Mouse (Mus musculus): ENCODE data around the gene Lrrc8c. TPM values are rescaled to one million over a fixed set of nuclear protein-coding genes. Genes with fewer than 3 reads are reported as not detected.

The Lrrc8c gene
- total RNA-seq (2014; fragmentation: Nextera tagmentation) (64.7 and 81.9 TPM in 2 replicates), total RNA-seq (2017) (15.3 and 22.5 TPM in 2 replicates)

DNA sequence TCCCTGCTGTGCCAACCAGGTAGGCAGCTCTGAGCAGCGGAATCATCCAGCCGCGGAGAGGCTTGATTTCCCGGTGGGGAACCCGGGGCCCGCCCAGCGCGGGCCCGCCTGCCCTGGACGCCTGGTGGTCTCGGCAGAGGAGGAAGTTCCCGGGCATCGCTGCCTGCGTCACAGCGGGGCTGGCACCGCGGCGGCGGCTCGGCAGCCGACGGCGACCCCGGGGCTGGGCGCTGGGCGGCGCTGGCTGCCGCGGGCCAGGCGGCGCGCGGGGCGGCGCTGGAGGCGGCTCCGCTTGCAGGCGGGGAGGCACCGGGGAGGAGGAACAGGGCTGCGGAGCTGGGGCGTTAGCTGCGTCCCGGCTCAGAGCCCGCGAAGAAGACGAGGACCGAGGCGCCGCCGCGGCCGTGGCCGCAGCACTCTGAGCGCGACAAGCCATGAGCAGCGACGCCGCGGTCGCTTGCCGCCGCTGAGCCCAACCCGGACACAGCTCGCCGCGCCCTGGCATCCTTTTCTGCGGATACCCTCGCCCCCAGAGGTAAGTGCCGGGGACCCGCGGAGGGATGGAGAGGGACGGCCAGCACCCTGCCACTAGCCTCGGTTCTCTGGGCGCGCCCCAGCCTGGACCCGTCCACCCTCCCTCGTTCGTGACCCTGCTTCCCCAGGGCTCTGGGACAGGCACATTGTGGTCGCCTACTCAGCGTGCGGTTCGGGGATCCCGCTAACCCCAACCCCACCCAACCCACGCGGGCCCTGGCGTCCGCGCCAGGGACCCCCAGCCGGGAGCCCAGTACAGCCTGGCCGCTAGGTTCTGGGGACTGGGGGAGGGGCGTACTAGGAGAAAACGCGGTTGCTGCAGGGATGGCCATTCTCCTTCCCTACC, at the start of gene Lrrc8c:
Lrrc8c (plus strand) TSS at position 293 of the 880 bp plus-strand sequence.
- peak; percentile 65 for ATAC-seq (replicated peaks; ENCODE audit: low FRiP score, low TSS enrichment, poor library complexity, severe bottlenecking)

DNA sequence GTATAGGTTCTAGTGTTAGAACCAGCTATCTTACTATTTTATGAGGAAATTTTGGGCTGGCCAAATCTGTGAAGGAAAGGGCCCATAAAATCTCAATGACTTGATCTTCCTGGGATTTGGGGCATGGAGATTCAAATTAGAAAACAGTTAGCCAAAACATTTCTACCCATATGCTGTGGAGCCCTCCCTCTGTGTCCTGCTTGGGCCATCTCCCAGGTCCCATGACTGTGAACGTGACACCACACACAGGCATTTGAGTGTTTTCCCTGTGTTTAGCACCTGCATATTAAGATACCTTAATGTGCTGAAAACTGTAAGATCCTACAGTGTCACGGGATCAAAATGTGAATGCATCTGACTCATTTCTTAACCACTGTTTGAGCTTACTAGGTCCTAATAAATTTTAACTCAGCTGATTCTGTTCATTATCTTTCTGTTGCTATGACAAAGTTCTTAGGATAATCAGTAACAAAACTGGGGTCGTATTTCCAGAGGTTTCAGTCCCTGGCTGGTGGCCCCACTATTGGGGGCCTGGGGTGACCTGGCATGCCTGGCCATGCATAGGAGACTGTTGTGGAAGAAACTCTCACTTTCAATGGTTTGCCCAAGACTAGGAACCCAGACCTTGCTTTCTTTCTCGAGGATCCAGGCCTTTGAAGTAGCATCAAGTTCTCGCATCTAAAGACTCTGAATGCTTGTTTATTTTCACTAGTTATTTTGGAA, 46.0 kb upstream of the Lrrc8c start:
- no peak for ATAC-seq (replicated peaks; ENCODE audit: low FRiP score, low TSS enrichment, poor library complexity, severe bottlenecking)

DNA sequence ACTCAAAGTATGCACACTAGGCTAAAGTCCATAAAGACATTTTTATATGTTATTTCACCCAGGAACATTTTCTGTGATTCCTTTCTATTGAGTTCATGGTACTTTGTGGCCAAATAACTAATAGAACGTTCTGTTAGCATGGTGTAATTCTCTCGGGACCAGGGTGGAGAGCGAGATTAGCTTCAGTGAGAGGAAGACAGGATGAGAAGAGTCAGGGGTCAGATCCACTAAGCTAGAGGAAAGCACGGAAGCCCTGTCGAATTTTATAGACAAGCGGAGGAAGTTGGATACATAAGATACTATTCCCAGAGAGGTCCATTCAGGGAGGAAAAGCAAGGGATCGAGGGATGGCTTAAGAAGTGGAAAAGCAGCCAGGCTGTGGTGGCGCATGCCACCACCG, 41.7 kb upstream of the Lrrc8c start:
- ATAC-seq (replicated peaks; ENCODE audit: low FRiP score, low TSS enrichment, poor library complexity, severe bottlenecking), result no peak

DNA sequence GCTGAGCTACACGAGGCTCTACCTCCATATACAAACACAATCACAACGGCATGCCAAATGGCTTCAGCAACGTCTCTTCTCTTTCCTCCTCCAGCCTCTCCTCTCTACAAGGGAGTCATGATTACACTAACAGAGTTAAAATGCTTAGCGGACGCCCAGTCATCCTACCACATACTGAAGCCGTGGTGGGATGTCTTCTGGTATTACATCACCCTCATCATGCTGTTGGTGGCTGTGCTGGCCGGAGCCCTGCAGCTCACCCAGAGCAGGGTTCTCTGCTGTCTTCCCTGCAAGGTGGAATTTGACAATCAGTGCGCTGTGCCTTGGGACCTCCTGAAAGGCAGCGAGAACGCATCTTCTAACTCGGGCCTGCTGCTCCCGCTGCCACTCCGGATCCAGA, 39.5 kb upstream of the Lrrc8c start:
- ATAC-seq (replicated peaks; ENCODE audit: low FRiP score, low TSS enrichment, poor library complexity, severe bottlenecking), result no peak

DNA sequence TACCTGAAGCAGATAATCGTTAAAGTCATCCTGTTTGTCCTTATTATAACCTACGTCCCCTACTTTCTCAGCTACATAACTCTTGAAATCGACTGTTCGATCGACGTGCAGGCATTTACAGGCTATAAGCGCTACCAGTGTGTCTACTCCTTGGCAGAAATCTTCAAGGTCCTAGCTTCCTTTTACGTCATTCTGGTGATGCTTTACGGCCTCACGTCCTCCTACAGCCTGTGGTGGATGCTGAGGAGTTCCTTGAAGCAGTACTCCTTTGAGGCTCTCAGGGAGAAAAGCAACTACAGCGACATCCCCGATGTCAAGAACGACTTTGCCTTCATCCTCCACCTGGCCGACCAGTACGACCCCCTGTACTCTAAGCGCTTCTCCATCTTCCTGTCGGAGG, 38.6 kb upstream of the Lrrc8c start:
- ATAC-seq (replicated peaks; ENCODE audit: low FRiP score, low TSS enrichment, poor library complexity, severe bottlenecking), result no peak

DNA sequence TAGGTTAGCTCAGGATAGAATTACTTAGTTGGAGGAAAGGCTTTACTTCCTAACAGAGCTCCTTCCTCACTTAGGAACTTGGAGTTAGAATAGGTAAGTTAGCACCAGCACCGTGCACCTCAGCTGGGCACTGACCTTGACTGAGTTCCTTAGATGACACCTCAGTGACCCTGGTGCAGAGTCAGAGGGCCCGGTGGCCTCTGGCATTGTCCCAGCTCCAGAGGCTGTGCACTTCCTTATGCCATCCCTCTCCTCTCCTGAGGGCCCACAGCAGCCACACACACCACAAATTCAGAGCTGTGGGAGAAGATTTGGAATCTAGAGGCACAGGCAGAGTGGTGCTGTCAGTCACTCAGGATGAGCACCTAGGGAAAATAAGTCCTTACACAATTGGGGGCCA, 35.6 kb upstream of the Lrrc8c start:
- no peak for ATAC-seq (replicated peaks; ENCODE audit: low FRiP score, low TSS enrichment, poor library complexity, severe bottlenecking)

DNA sequence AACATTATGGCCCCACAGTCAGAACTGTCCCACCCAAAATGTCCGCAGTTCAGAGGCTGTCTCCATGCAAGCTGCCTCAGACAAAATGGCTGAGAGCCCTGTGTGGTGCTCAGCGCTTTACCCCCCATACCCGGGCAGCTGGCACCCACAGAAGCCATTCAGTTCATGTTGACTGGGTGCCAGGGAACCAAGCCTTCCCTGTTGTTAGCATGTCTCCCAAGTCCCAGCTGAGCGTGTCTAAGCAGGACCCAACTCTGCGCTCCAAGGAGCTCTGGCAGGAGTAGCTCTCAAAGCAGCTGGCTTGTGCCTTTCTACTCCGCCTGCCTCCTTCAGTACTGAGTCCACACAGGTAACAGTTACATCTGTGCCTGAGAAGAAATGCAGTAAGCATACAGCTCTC, 34.9 kb upstream of the Lrrc8c start:
- no peak for ATAC-seq (replicated peaks; ENCODE audit: low FRiP score, low TSS enrichment, poor library complexity, severe bottlenecking)

DNA sequence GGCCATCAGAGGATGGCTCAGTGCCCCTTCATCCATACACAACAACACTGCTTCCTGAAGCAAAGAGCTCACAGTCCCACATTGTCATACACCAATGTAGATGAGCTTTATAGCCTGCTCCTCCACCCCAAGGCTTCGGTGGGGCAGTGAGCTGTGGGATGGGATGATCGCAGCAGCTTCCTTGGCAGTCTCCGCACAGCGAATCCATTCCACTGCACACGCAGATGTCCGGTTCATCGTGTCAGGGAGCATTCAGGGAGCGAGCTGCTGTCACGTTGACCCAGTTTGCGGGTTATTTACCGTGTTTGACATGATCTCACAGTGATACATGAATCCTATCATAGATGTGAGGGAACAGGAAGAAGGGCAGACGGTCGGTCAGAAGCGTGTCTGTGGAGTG, 34.3 kb upstream of the Lrrc8c start:
- no peak for ATAC-seq (replicated peaks; ENCODE audit: low FRiP score, low TSS enrichment, poor library complexity, severe bottlenecking)

DNA sequence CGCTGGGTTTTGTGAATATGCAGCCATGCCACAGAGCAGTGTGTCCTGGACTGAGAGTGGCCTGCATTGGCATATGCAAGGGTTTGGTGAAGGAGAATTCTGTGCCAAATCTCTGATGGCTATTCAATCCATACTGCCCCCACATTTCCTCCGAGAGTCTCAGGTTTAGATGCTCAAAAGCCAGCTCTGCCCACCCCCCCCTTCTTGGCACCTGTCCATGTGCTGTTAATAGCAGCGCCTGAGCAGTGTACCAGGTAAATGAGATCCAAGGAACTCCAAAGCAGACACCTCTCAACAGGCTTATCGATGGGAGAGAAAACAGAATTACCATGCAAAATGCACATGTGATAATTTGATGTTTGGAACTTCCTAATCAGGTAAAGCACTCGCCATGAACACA, 29.0 kb upstream of the Lrrc8c start:
- ATAC-seq (replicated peaks; ENCODE audit: low FRiP score, low TSS enrichment, poor library complexity, severe bottlenecking), result no peak

DNA sequence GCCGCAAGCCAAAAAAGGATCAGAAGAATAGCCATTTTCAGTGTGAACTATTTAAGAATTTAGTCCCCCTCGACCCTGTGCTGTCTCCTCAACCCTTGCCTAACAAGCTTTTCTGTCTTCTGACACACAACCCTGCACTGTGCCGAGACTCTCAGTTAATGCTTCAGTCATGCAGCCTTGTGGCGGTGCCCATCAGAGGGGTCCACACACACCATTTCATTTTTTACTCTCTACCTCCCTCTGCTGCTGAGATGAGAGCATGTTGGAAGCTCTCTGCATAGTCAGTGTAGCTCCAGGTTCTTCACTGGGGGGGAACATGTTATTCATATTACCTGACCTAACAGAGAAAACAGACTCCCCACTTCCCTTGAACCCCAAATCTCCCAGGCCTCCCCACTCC, 27.8 kb upstream of the Lrrc8c start:
- 0 out of 2 replicates have a peak, but pooled peaks have one; percentile 31 for ATAC-seq (replicated peaks; ENCODE audit: low FRiP score, low TSS enrichment, poor library complexity, severe bottlenecking)

DNA sequence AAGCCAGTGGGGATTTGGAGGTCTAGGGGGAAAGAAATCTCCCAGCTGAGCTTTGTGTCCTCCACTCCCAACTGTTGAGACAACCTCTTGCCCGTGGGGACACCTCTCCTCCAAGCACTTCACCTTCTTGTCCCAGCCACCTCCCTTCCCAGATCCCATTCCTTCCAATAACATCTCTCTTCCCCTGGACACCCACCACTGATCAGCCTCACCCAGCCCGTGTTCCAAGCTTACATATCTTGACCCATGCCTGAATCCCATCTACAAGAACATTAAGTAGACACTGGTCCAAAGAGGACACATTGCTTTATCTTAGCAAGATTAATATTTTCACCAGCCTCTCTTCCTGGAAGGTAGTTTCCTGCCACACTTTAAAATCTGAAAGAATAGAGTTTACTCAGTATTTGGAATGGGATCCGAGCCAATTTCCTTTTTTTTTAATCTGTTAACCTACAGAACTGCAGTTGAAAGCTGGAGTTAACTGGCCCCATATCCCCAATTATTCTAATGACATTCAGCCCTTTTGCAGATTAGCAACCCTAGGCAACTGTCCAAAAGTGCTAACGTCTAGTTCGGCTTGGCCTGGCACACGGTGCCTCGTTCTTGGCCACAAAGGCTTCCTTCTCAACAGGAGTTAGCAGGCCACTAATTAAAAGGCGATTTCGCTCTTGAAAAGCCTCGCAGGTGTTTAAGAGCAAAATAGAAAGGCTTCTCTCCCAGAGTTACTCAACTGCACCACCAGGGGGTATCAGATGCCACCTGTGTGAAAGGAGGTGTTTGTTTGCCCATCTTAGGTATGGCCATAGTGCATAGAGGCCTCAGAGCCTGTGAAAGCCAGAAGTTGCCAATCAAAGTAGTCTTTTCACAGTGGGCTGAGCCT, 26.6 kb upstream of the Lrrc8c start:
- ATAC-seq (replicated peaks; ENCODE audit: low FRiP score, low TSS enrichment, poor library complexity, severe bottlenecking), result peak; percentile 69

DNA sequence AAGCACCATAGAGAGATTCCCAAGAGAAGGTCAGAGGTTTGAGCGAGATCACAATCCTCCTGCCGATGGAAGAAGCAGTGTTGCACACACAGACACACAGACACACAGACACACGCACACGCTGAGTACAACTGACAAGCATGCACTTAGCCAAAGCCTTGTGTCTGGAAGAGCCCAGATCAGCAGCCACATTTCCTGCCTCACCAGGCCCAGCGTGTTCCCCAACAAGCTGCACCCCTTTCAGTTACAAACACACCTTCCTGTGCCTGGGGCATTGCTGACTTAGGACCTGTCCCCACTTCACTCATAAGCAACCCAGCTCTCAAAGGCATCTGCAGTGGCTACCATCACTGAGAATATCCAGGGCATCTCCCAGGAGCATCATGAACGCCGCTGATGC, 25.8 kb upstream of the Lrrc8c start:
- no peak for ATAC-seq (replicated peaks; ENCODE audit: low FRiP score, low TSS enrichment, poor library complexity, severe bottlenecking)

DNA sequence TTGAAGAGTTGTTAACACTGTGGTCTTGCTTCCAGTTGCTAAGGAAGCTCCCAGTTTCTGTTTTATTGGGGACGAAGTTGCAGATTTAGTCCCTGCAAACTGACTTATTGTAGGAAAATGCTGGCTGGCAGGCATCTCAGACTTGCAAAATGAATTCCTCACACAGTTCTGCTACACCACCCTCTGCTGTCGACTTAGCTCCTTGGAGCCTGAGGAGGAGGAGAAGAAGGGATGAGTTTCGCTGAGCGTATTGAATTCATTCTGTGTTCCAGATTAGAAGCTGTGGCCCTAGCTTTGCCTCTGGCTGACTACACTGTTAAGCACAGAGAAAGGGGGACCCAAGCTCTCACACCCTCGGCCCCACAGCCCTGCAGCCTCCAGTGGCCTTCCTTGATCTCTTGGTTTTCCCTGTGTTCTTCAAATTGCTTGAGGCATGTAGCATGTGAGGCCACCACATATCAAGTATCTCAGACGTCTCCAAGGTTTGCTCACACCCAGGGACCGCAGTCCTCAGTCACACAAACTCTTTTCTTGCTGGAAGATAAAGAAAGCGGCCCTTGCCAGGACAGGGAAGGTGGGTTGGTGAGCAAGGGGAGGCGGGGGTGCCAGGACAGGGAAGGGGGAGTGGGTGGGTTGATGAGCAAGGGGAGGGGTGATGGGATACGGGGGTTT, 24.8 kb upstream of the Lrrc8c start:
- ATAC-seq (replicated peaks; ENCODE audit: low FRiP score, low TSS enrichment, poor library complexity, severe bottlenecking), result no peak

DNA sequence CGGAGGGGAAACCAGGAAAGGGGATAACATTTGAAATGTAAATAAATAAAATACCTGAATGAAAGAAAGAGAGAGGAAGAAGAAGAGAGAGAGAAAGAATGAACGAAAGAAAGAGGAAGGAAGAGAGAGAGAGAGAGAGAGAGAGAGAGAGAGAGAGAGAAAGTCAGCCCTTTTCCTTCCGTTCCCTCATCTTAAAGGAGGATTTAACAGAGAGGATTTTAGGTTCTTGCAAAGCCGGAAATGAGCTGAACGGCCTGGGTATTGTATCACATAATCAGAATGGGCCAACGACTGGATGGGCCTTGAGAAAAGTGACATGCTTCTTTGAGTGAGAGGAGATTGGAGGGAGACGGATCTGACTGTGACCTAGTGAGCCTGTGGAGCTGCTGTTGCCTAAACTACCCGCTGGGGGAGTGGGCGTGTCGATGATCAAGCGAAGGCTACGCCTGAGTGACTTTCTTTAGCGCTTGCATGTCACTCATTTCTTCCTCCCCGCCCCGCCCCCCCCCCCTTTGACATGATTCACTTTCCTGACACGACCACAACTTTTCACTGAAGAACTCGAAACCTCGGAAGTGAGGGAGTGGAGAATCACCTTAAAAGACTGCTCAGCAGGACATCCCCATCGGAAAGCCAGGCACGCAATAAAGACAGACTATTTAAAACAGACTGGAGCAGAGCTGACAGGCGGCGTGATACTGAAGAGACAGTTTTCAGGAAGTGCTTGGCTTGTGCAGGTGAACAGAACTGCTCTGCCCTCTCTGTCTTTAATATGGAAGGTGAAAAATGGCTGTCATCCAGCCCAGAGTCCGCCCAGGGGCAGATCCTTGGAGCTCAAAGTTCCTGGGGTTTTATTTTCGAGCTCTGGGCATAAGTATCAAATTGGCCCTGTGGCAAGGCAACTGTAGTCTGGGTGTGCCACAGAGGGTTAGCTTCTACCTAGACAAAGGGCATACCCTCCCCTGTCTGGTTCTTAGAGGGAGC, 24.0 kb upstream of the Lrrc8c start:
- ATAC-seq (replicated peaks; ENCODE audit: low FRiP score, low TSS enrichment, poor library complexity, severe bottlenecking), result peak; percentile 89

DNA sequence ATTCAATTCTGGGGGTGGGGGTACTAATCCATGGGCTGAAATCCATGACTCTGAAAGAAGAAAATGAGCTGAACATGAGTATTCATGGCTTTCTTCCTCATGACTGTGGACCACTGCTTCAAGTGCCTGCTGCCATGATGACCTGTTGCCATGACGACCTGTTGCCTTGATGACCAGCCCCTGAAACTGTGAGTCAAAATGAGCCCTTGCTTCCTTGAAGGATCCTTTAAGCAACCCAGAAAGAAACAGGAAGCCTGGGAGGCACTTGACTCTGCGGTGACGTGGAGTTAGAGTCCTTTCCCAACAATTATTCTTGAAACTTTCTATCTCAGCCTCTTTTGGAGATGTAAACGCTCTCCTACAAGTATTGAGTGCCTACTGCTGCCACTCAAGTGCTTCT, 23.1 kb upstream of the Lrrc8c start:
- ATAC-seq (replicated peaks; ENCODE audit: low FRiP score, low TSS enrichment, poor library complexity, severe bottlenecking), result no peak

DNA sequence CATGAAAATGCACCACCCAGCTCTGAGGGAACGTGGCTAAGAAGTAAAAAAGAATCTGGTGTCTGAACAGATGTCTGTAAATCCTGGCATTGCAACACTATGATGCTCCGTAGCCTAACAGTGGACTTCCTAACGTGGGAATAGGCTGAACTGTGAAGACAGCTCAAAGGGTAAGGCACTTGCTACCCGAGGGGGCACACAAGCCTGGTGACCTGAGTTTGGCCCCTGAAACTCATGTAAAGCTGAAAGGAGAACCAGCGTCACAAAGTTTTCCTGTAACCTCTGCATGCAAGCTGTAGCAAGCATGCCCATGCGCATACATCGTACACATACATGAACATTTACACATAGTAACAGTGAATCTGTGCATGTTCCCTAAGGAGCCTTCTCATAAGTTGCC, 22.6 kb upstream of the Lrrc8c start:
- ATAC-seq (replicated peaks; ENCODE audit: low FRiP score, low TSS enrichment, poor library complexity, severe bottlenecking), result no peak

DNA sequence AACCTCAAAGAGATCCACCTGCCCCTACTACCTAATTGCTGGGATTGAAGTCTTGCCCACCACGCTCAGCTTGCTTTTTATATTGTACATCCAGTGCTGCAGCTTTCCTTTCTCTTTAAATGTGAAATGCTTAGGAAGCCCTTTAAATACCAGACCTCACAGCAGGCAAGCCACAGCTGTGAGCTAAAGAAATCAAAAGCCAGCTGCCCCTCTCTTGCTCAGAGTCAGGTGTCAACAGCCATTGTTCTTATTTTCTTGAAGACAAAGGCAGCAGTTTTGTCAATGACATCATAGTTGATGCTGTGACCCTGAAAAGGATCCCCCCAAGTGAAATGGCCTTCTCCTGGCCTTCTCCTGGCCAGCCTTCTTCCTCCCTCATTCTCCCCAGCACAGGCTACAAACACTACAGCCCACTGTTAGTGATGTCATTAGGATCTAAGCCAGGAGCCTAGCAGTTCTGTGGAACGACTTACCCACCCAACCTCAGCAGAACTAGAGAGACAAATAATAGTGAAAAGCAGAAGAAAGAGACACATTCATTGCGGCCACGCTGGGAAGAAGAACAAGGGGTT, 20.7 kb upstream of the Lrrc8c start:
- ATAC-seq (replicated peaks; ENCODE audit: low FRiP score, low TSS enrichment, poor library complexity, severe bottlenecking), result no peak

DNA sequence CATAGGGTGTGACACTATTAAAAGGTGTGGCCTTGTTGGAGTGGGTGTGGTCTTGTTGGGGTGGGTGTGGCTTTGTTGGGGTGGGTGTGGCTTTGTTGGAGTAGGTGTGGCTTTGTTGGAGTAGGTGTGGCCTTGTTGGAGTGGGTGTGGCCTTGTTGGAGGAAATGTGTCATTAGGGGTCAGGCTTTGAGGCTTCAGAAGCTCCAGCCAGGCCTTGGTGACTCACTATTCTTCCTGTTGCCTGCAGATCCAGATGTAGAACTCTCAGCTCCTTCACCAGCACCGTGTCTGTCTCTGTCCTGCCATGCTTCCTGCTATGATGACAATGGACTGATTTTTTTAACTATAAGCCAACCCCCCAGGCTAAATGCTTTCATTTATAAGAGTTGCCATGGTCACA, 19.8 kb upstream of the Lrrc8c start:
- no peak for ATAC-seq (replicated peaks; ENCODE audit: low FRiP score, low TSS enrichment, poor library complexity, severe bottlenecking)
